Mouse (Mus musculus) midbrain, embryonic 15.5 days (tissue): ENCODE measurements around the gene Il18rap. TPM values are rescaled to one million over a fixed set of nuclear protein-coding genes. Genes with fewer than 3 reads are reported as not detected.

ENCODE experiments used
- ATAC-seq: fragments of 200-750 bp; cut with Nextera tagmentation; replicated peaks from 2 replicates; pipeline ENCODE4 v1.8.0; 2017; ENCODE audit warnings: moderate TSS enrichment
- H3K27ac ChIP-seq: fragments of 300-500 bp; sonication (generic); 2 replicates; pipeline ENCODE4 v1.5.1; 2015; ENCODE audit warnings: mild to moderate bottlenecking, inconsistent platforms
- H3K27me3 ChIP-seq: fragments of 300-500 bp; sonication (generic); replicated peaks from 2 replicates; pipeline ENCODE4 v1.6.1; 2015; ENCODE audit warnings: inconsistent platforms
- H3K36me3 ChIP-seq: fragments of 300-500 bp; sonication (generic); replicated peaks from 2 replicates; pipeline ENCODE4 v1.6.1; 2015; ENCODE audit warnings: inconsistent platforms
- H3K4me1 ChIP-seq: fragments of 300-500 bp; sonication (generic); 2 replicates; pipeline ENCODE4 v1.6.1; 2015; ENCODE audit warnings: inconsistent platforms
- H3K4me2 ChIP-seq: fragments of 300-500 bp; sonication (generic); 2 replicates; pipeline ENCODE4 v1.6.1; 2015; ENCODE audit warnings: inconsistent platforms, mild to moderate bottlenecking, moderate library complexity
- H3K4me3 ChIP-seq: fragments of 300-500 bp; sonication (generic); 2 replicates; pipeline ENCODE4 v1.5.1; 2015; ENCODE audit warnings: mild to moderate bottlenecking, inconsistent platforms
- H3K9ac ChIP-seq: fragments of 300-500 bp; sonication (generic); 2 replicates; pipeline ENCODE4 v1.6.1; 2015; ENCODE audit warnings: mild to moderate bottlenecking, inconsistent platforms
- H3K9me3 ChIP-seq: fragments of 300-500 bp; sonication (generic); 2 replicates; pipeline ENCODE4 v1.6.1; 2016; ENCODE audit warnings: inconsistent platforms
- whole genome bisulfite sequencing: fragments of 180-500 bp; shearing (Covaris S2); methylation state at CpG from one replicate; pipeline ENCODE4 v1.1.7; 2015; ENCODE audit warnings: mixed read lengths; 5-methylcytosine and 5-hydroxymethylcytosine counted together
- polyA plus RNA-seq: library from polyadenylated mRNA; unstranded; fragments of >200 nt; fragmentation: Nextera tagmentation; extraction: Ambion mirVana; gene quantifications from 2 replicates; pipeline ENCODE4 v1.2.1, GENCODE M21; 2015

Il18rap gene
- polyA plus RNA-seq = 0.09 and 0.15 TPM in 2 replicates

- Histone ChIP-seq H3K27me3 (no peaks in the 10 kb centered on the region), H3K4me1 (0 out of 2 replicates have a peak, but pooled peaks cover 4% of the 10 kb centered on the region), H3K4me3 (no peak within 1 kb of the TSS), H3K4me2 (no peak within 1 kb of the TSS), H3K9ac (no peak within 1 kb of the TSS), H3K36me3 (no peaks in the 10 kb centered on the region), H3K9me3 (no peaks in the 10 kb centered on the region), H3K27ac (no peak within 1 kb of the TSS)
- 42% methylated on average over 9 of the region's 9 CpGs for WGBS
- ATAC-seq = no peak
Observed at GRCm38 (mm10) chr1:40514851-40515585, at the start of gene Il18rap. Gene Il18rap, plus strand, starts transcription at chr1:40515362.

- H3K27ac ChIP-seq = no peak within 1 kb of the TSS
- WGBS = 53% methylated on average over 20 of the region's 20 CpGs
- no peaks in the 10 kb centered on the region for H3K27me3 ChIP-seq
- no peaks in the 10 kb centered on the region for H3K9me3 ChIP-seq
- no peaks in the 10 kb centered on the region for H3K36me3 ChIP-seq
- no peak within 1 kb of the TSS for H3K4me2 ChIP-seq
- no peak within 1 kb of the TSS for H3K9ac ChIP-seq
- H3K4me1 ChIP-seq = no peaks in the 10 kb centered on the region
- H3K4me3 ChIP-seq = no peak within 1 kb of the TSS
- no peak for ATAC-seq
Observed at GRCm38 (mm10) chr1:40465477-40466430, 49.4 kb upstream of the Il18rap start, which contains the start of gene Il18r1. Gene Il18r1, plus strand, starts transcription at chr1:40465552.

- Histone ChIP-seq H3K4me3 (no peak overlapping the region), H3K27me3 (no peaks in the 10 kb centered on the region)
- WGBS = 91% methylated on average over 4 of the region's 4 CpGs
Observed at GRCm38 (mm10) chr1:40467306-40467705, 47.9 kb upstream of the Il18rap start.

GRCm38 (mm10) chr1:40468805-40469204 is 46.4 kb upstream of the Il18rap start:
- Histone ChIP-seq H3K9ac (no peak overlapping the region), H3K36me3 (no peaks in the 10 kb centered on the region), H3K4me1 (no peaks in the 10 kb centered on the region), H3K9me3 (no peaks in the 10 kb centered on the region), H3K27ac (no peak overlapping the region), H3K27me3 (no peaks in the 10 kb centered on the region), H3K4me3 (no peak overlapping the region), H3K4me2 (no peak overlapping the region)
- WGBS = 82% methylated on average over 2 of the region's 2 CpGs
- no peak for ATAC-seq

More at GRCm38 (mm10) chr1:40467306-40467705, 47.9 kb upstream of the Il18rap start:
- Histone ChIP-seq H3K27ac (no peak overlapping the region), H3K4me2 (no peak overlapping the region), H3K36me3 (no peaks in the 10 kb centered on the region), H3K9ac (no peak overlapping the region), H3K4me1 (no peaks in the 10 kb centered on the region), H3K9me3 (no peaks in the 10 kb centered on the region)
- ATAC-seq = no peak

GRCm38 (mm10) chr1:40469900-40470299 is 45.3 kb upstream of the Il18rap start:
- H3K36me3 ChIP-seq = no peaks in the 10 kb centered on the region
- no peak overlapping the region for H3K4me3 ChIP-seq
- no peak overlapping the region for H3K27ac ChIP-seq
- H3K27me3 ChIP-seq = no peaks in the 10 kb centered on the region
- no peak overlapping the region for H3K4me2 ChIP-seq
- no peaks in the 10 kb centered on the region for H3K4me1 ChIP-seq
- ATAC-seq = no peak
- WGBS = 91% methylated on average over 12 of the region's 12 CpGs
- no peak overlapping the region for H3K9ac ChIP-seq
- no peaks in the 10 kb centered on the region for H3K9me3 ChIP-seq

- WGBS = 97% methylated on average over 1 of the region's 1 CpGs
Observed at GRCm38 (mm10) chr1:40472401-40472800, 42.8 kb upstream of the Il18rap start.

GRCm38 (mm10) chr1:40473640-40474039 is 41.5 kb upstream of the Il18rap start:
- Histone ChIP-seq H3K27ac (no peak overlapping the region), H3K27me3 (no peaks in the 10 kb centered on the region), H3K36me3 (no peaks in the 10 kb centered on the region), H3K4me2 (no peak overlapping the region), H3K4me3 (no peak overlapping the region), H3K9me3 (no peaks in the 10 kb centered on the region), H3K9ac (no peak overlapping the region), H3K4me1 (no peaks in the 10 kb centered on the region)
- ATAC-seq = no peak
- 83% methylated on average over 4 of the region's 4 CpGs for WGBS

More at GRCm38 (mm10) chr1:40472401-40472800, 42.8 kb upstream of the Il18rap start:
- H3K9me3 ChIP-seq = no peaks in the 10 kb centered on the region
- no peaks in the 10 kb centered on the region for H3K4me1 ChIP-seq
- H3K4me2 ChIP-seq = no peak overlapping the region
- no peak overlapping the region for H3K4me3 ChIP-seq
- ATAC-seq = no peak
- H3K9ac ChIP-seq = no peak overlapping the region
- H3K27me3 ChIP-seq = no peaks in the 10 kb centered on the region
- no peak overlapping the region for H3K27ac ChIP-seq
- H3K36me3 ChIP-seq = no peaks in the 10 kb centered on the region

GRCm38 (mm10) chr1:40474336-40474735 is 40.8 kb upstream of the Il18rap start:
- H3K4me1 ChIP-seq = no peaks in the 10 kb centered on the region
- H3K4me3 ChIP-seq = no peak overlapping the region
- no peak overlapping the region for H3K27ac ChIP-seq
- H3K9me3 ChIP-seq = no peaks in the 10 kb centered on the region
- WGBS = 91% methylated on average over 5 of the region's 5 CpGs
- ATAC-seq = no peak
- H3K4me2 ChIP-seq = no peak overlapping the region
- H3K27me3 ChIP-seq = no peaks in the 10 kb centered on the region
- H3K9ac ChIP-seq = no peak overlapping the region
- no peaks in the 10 kb centered on the region for H3K36me3 ChIP-seq

- Histone ChIP-seq H3K27ac (no peak overlapping the region), H3K27me3 (no peaks in the 10 kb centered on the region), H3K9ac (no peak overlapping the region), H3K9me3 (no peaks in the 10 kb centered on the region), H3K4me3 (no peak overlapping the region), H3K36me3 (no peaks in the 10 kb centered on the region), H3K4me1 (no peaks in the 10 kb centered on the region), H3K4me2 (no peak overlapping the region)
- ATAC-seq = no peak
- WGBS = 76% methylated on average over 3 of the region's 3 CpGs
Observed at GRCm38 (mm10) chr1:40475697-40476096, 39.5 kb upstream of the Il18rap start.

GRCm38 (mm10) chr1:40476756-40477155 is 38.4 kb upstream of the Il18rap start:
- H3K4me1 ChIP-seq = no peaks in the 10 kb centered on the region
- H3K4me3 ChIP-seq = no peak overlapping the region
- H3K27me3 ChIP-seq = no peaks in the 10 kb centered on the region
- H3K9ac ChIP-seq = no peak overlapping the region
- no peak overlapping the region for H3K27ac ChIP-seq
- no peaks in the 10 kb centered on the region for H3K9me3 ChIP-seq
- no peaks in the 10 kb centered on the region for H3K36me3 ChIP-seq
- 73% methylated on average over 4 of the region's 4 CpGs for WGBS
- ATAC-seq = no peak
- no peak overlapping the region for H3K4me2 ChIP-seq

GRCm38 (mm10) chr1:40479505-40479923 is 35.6 kb upstream of the Il18rap start:
- ATAC-seq = no peak
- no peaks in the 10 kb centered on the region for H3K27me3 ChIP-seq
- H3K4me3 ChIP-seq = no peak overlapping the region
- H3K9me3 ChIP-seq = no peaks in the 10 kb centered on the region
- no peak overlapping the region for H3K27ac ChIP-seq
- H3K4me2 ChIP-seq = no peak overlapping the region
- no peak overlapping the region for H3K9ac ChIP-seq
- H3K36me3 ChIP-seq = no peaks in the 10 kb centered on the region
- no peaks in the 10 kb centered on the region for H3K4me1 ChIP-seq
- WGBS = 91% methylated on average over 6 of the region's 6 CpGs

- Histone ChIP-seq H3K27ac (no peak overlapping the region), H3K4me2 (no peak overlapping the region), H3K4me1 (no peaks in the 10 kb centered on the region), H3K4me3 (no peak overlapping the region), H3K9ac (no peak overlapping the region), H3K36me3 (no peaks in the 10 kb centered on the region), H3K9me3 (no peaks in the 10 kb centered on the region), H3K27me3 (no peaks in the 10 kb centered on the region)
- ATAC-seq = no peak
- 94% methylated on average over 4 of the region's 4 CpGs for WGBS
Observed at GRCm38 (mm10) chr1:40494594-40494993, 20.6 kb upstream of the Il18rap start.
